Mouse (Mus musculus) erythroblast, embryonic 14.5 days (primary cell): ENCODE measurements at regions not wholly inside any gene's neighbourhood (a gene's known extent, or its start where the extent isn't known, plus 50 kb on each side); places are given as distances from the start of the nearest gene placed in this dataset.

Experiments used
- H3K27me3 ChIP-seq: 2 replicates; pipeline ENCODE4 v1.6.1; 2012; ENCODE audit warnings: inconsistent platforms; ENCODE audit not compliant: control insufficient read depth
- H3K36me3 ChIP-seq: 2 replicates; pipeline ENCODE4 v1.6.1; 2012; ENCODE audit warnings: mild to moderate bottlenecking, inconsistent platforms; ENCODE audit not compliant: control insufficient read depth
- H3K4me1 ChIP-seq: 2 replicates; pipeline ENCODE4 v1.6.1; 2012; ENCODE audit warnings: inconsistent platforms; ENCODE audit not compliant: control insufficient read depth
- H3K4me3 ChIP-seq: replicated peaks from 2 replicates; pipeline ENCODE3; 2012; ENCODE audit warnings: moderate library complexity, mild to moderate bottlenecking, inconsistent platforms
- H3K9me3 ChIP-seq: 2 replicates; pipeline ENCODE4 v1.6.1; 2012; ENCODE audit warnings: low read length, inconsistent platforms, mixed read lengths; ENCODE audit not compliant: control insufficient read depth
- GATA1 ChIP-seq: IDR thresholded peaks from 2 replicates; pipeline ENCODE4 v1.6.1; 2012; ENCODE audit warnings: low read length, inconsistent platforms, mixed read lengths
- TAL1 ChIP-seq: IDR thresholded peaks from 3 replicates; pipeline ENCODE4 v1.6.1; 2012; ENCODE audit warnings: low read length, inconsistent platforms, mixed read lengths

DNA sequence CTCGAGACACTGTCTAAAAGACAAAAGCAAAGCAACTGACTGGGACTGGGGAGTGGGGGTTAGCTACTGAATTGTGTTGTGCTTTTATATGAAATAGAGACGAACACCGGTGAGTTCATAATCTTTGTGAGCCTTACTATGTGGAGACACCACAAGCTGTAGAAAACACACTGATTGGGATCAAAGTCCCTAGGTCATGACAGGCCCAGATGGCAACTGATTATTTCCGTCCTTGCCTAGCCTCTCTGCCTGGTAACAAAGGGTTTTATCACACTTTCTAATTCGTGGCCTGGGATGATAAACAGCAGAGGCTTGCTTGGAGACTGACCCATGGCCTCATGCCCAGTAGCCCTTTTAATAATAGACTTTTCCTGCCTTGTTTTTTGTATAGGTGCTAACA, 213.5 kb downstream of the Gm10260 start:
- TF ChIP-seq GATA1 (no peak), TAL1 (no peak)

DNA sequence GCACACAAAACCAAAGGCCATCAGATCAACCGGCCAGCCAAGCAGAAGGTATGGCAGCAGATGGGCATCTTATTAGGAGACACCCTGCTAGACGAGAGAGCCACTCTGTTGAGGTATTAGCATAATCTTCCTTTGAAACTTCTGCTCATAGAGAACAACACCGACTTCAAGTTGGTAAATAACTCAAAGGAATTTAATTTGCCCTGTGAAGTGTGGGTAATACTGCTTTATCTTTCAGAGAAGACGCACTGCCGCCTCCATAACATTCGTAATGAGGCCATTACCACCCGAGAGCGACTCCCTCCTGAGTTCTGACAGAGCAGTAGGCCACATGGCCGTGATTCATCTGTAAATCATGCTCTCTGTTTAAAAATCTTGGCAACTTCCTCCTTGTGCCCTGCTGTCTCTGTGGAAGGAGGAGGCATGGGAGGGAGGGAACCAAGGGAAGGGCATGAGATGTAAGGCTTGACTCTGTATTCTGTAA, 214.4 kb downstream of the Gm10260 start:
- no peak for TF ChIP-seq TAL1
- no peak for TF ChIP-seq GATA1
- Histone ChIP-seq H3K36me3 (no peaks in the 10 kb centered on the region), H3K9me3 (no peaks in the 10 kb centered on the region), H3K27me3 (no peaks in the 10 kb centered on the region), H3K4me3 (no peak overlapping the region), H3K4me1 (no peaks in the 10 kb centered on the region)

More for the DNA sequence above, 213.5 kb downstream of the Gm10260 start:
- Histone ChIP-seq H3K9me3 (no peaks in the 10 kb centered on the region), H3K36me3 (no peaks in the 10 kb centered on the region), H3K4me3 (no peak overlapping the region), H3K4me1 (no peaks in the 10 kb centered on the region), H3K27me3 (no peaks in the 10 kb centered on the region)

DNA sequence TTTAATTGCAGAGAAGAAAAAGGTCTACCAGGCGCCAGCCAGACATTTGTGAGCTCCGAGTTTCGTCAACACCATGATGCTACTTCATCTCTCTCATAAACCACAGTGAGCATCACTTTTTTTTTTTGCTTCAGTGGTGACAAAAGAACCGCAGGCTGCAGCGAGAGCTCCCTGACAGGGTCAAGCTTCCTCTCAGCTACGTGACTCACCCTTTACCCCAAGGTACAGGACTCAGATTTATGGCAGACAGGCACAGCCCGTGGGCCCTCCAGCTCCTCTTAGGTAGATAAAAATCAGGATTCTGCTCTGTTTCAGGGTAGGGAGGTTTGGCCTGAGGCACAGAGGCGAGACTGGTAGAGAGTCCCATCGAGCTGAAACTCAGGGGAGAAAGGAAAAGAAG, 220.7 kb downstream of the Gm10260 start:
- Histone ChIP-seq H3K4me3 (no peak overlapping the region), H3K27me3 (no peaks in the 10 kb centered on the region), H3K36me3 (no peaks in the 10 kb centered on the region), H3K4me1 (no peaks in the 10 kb centered on the region), H3K9me3 (no peaks in the 10 kb centered on the region)
- no peak for TF ChIP-seq GATA1
- TF ChIP-seq TAL1: no peak

DNA sequence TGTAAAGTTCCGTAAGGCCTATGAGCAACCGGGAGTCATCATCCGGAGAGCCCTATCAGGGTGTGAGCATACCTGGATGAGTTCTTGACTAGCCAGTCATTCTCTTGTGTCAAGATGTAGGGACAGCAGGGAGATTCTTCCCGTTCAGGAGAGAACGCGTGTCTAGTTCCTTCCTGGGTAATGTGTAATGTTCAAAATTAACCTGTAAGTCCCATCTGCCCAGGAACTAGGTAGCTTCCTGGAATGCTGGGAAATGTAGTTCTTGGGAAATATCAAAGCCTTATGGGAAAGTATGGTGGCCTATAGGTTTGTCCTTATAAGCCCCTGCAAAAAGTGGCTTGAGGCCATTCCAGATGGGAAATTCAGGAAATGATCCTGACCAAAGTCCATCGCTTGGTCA, 222.0 kb downstream of the Gm10260 start:
- H3K4me3 ChIP-seq: no peak overlapping the region
- no peaks in the 10 kb centered on the region for H3K36me3 ChIP-seq
- H3K27me3 ChIP-seq: no peaks in the 10 kb centered on the region
- no peaks in the 10 kb centered on the region for H3K4me1 ChIP-seq
- no peaks in the 10 kb centered on the region for H3K9me3 ChIP-seq
- TF ChIP-seq GATA1 (no peak), TAL1 (no peak)

DNA sequence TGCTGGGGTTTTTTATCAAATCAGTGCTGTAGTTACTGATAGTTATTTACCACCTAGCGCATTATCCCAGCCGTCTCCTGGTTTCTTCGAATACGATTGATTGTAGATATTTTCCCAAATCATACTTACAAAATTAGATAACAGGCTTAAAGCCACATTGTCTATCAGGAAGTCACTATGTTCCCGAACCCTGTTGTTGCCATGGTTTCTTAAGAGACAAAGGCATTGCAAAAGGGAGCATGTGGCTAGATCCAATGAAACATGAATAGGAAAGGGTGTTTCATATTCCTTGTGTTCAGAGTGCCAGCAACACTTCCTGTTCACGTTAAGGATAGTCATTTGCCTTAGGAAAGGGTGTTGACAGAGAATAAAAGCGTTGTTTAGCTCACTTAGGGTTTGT, 222.7 kb downstream of the Gm10260 start:
- no peak overlapping the region for H3K4me3 ChIP-seq
- H3K4me1 ChIP-seq: no peaks in the 10 kb centered on the region
- H3K36me3 ChIP-seq: no peaks in the 10 kb centered on the region
- H3K27me3 ChIP-seq: no peaks in the 10 kb centered on the region
- no peak for TF ChIP-seq GATA1
- no peak for TF ChIP-seq TAL1
- H3K9me3 ChIP-seq: no peaks in the 10 kb centered on the region

DNA sequence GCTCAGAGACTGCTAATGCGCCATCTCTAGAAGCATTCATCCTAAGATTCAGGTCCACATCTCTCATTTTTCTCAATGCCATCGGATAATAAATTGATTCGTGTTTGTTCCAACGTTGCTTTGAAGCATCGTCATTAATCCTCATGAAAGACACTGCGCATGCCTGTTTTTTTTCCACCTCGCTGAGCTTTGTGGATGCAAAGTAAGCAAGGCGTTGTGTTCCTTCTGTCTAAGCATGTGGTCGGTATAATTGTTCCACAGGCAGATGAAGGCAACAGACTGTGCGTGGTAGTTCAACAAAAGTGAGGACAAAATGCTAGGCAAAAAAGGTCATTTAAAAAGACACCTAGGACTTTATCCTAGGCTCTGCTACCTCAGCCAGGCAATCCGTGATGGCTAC, 223.2 kb downstream of the Gm10260 start:
- Histone ChIP-seq H3K36me3 (no peaks in the 10 kb centered on the region), H3K4me3 (no peak overlapping the region), H3K9me3 (no peaks in the 10 kb centered on the region), H3K4me1 (no peaks in the 10 kb centered on the region), H3K27me3 (no peaks in the 10 kb centered on the region)
- TF ChIP-seq TAL1 (no peak), GATA1 (no peak)

DNA sequence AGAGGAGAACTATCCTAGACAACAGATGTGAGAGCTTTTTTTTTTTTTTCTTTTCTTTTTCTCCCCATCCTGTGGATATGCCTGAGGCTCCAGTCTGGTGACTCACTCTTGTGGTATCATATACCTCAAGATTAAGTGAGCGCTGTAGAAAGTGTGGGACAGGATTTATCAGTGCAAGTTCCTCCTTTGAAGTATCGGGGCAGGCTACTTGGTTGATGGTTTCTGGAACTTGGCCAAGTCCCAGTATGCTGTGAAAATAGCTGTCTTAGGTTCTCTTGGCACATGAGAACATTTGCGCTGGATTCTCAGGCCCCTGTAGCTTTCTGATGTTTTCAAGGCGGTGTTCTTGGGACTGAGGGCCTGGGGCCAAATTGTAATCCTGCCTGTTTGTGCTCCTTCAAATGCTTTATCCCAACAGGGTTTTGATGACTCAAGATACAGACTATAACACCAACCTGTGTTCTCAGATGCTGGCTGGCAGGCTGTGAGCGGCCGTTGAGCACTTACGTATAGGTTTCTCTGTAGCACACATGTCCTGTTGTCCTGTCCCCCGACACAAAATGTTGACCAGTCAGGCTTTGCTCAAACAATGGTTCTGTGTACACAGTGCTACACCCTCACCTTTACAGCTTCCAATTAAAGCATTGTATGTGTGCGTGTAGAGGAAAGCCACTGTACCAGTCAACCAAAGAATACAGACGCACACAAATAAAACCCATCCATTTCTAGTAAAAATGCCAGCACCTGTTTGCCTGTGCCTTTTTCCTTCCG, 226.4 kb downstream of the Gm10260 start:
- no peaks in the 10 kb centered on the region for H3K27me3 ChIP-seq
- no peaks in the 10 kb centered on the region for H3K4me1 ChIP-seq
- no peaks in the 10 kb centered on the region for H3K9me3 ChIP-seq
- TF ChIP-seq GATA1 (no peak), TAL1 (no peak)
- H3K36me3 ChIP-seq: no peaks in the 10 kb centered on the region
- H3K4me3 ChIP-seq: no peak overlapping the region

DNA sequence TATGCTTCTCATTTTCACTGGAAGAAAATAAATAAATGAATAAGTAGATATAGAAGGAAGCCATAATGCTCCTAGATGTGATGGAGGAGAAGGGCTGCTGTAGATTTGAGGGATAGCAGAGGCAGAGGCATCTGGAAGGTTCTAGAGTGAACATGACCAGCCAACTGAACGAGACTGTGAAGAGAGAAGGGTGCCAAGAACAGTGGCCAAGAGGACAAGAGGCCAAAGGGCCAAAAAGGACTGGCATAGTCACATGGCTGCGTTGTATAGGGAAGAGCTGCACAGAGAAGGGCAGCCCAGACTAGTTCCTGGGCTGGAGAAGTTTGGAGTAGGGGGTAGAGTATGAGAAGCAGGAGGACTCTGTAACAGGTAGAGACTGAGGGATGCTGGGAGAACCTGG, 229.3 kb downstream of the Gm10260 start:
- H3K27me3 ChIP-seq: no peaks in the 10 kb centered on the region
- no peak overlapping the region for H3K4me3 ChIP-seq
- TF ChIP-seq TAL1: no peak
- TF ChIP-seq GATA1: no peak
- no peaks in the 10 kb centered on the region for H3K36me3 ChIP-seq
- no peaks in the 10 kb centered on the region for H3K4me1 ChIP-seq
- H3K9me3 ChIP-seq: no peaks in the 10 kb centered on the region

DNA sequence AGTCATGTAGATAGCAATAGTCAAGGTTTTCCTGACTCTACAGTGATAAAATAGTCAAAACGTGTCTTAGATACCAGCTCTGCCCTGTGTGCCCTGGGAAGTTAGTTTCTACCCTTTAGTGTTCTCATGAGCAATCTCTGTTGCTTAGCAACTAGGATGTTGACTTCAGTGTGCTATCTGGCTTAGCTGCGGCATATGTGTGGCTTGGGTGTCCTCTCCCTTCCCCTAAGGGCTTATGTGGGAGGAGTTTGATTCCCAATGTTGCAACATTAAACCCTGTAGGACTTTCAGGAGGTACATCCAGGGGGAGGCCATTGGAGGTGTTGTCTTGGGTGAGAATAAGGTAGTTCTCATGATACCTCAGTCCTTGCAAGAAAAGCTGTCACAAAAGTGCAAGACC, 229.9 kb downstream of the Gm10260 start:
- Histone ChIP-seq H3K27me3 (no peaks in the 10 kb centered on the region), H3K9me3 (no peaks in the 10 kb centered on the region), H3K4me1 (no peaks in the 10 kb centered on the region), H3K4me3 (no peak overlapping the region), H3K36me3 (no peaks in the 10 kb centered on the region)
- TF ChIP-seq GATA1: no peak
- no peak for TF ChIP-seq TAL1

DNA sequence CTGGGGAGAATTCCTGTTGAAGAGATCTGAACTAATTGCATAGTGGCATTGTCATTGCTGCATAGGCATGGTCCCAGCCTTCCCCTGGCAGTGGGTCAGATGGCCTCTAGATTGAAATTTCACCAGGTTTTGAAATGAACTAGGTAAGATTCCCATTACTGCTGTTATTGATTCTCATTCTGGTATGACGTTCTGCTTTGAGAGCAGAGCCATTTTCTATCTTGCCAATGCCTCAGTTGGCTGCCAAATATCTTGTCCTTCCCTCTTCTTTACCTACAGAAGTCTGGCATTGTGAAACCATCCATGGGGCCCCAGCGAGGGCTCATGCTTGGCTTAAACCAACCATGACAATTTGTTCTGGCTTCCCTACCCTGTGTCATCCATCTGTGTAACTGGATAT, 232.5 kb downstream of the Gm10260 start:
- no peaks in the 10 kb centered on the region for H3K36me3 ChIP-seq
- TF ChIP-seq GATA1 (no peak), TAL1 (no peak)
- no peaks in the 10 kb centered on the region for H3K27me3 ChIP-seq
- no peak overlapping the region for H3K4me3 ChIP-seq
- no peaks in the 10 kb centered on the region for H3K4me1 ChIP-seq
- no peaks in the 10 kb centered on the region for H3K9me3 ChIP-seq
